Mouse (Mus musculus) myocyte (in vitro differentiated cells): ENCODE results near the gene Lsg1.

Experiments used
- CEBPB ChIP-seq: IDR thresholded peaks from 2 replicates; pipeline ENCODE4 v1.6.1; 2011; ENCODE audit warnings: mild to moderate bottlenecking, moderate library complexity; ENCODE audit not compliant: poor library complexity, insufficient read depth, severe bottlenecking
- E2F4 ChIP-seq: IDR thresholded peaks from one replicate; pipeline ENCODE4 v1.6.1; 2011; ENCODE audit warnings: mild to moderate bottlenecking, control low read depth, moderate library complexity; ENCODE audit not compliant: insufficient read depth
- MAX ChIP-seq: IDR thresholded peaks from one replicate; pipeline ENCODE4 v1.6.1; 2011; ENCODE audit warnings: low read depth, mild to moderate bottlenecking, control low read depth
- MYOG ChIP-seq, 3 experiments: IDR thresholded peaks; one replicate each; pipeline ENCODE4 v1.6.1; 2011; ENCODE audit warnings: control low read depth in 2 of 3, low read depth in 2 of 3, mild to moderate bottlenecking in 2 of 3; ENCODE audit not compliant: insufficient read length in 2 of 3, control insufficient read depth in 1 of 3, insufficient read depth in 1 of 3
- POLR2A ChIP-seq: IDR thresholded peaks from one replicate; pipeline ENCODE4 v1.6.1; 2011; ENCODE audit warnings: low read depth, mild to moderate bottlenecking, control low read depth, moderate library complexity; ENCODE audit not compliant: insufficient read length
- POLR2AphosphoS2 ChIP-seq: IDR thresholded peaks from one replicate; pipeline ENCODE4 v1.6.1; 2011; ENCODE audit warnings: low read depth, control low read depth; ENCODE audit not compliant: insufficient read length
- SRF ChIP-seq: IDR thresholded peaks from one replicate; pipeline ENCODE4 v1.6.1; 2011; ENCODE audit warnings: low read depth; ENCODE audit not compliant: control insufficient read depth, insufficient read length
- USF1 ChIP-seq: IDR thresholded peaks from one replicate; pipeline ENCODE4 v1.6.1; 2011; ENCODE audit warnings: low read depth, mild to moderate bottlenecking, control low read depth, moderate library complexity

GRCm38 (mm10) chr16:30605528-30605927 is 18.1 kb upstream of the Lsg1 start:
- TF ChIP-seq USF1 (no peak), CEBPB (no peak), POLR2A (no peak), MAX (no peak), E2F4 (no peak), POLR2AphosphoS2 (no peak), SRF (no peak), MYOG (IDR thresholded peaks at IDR 0.05; ENCODE audit: control insufficient read depth in 1 of 3, insufficient read depth in 1 of 3, insufficient read length in 2 of 3, low read depth in 2 of 3) (no peak)
